Mouse (Mus musculus) liver, embryonic 16.5 days (tissue): ENCODE data around the gene Dennd1b. TPM values are rescaled to one million over a fixed set of nuclear protein-coding genes. Genes with fewer than 3 reads are reported as not detected.

ENCODE experiments used
- ATAC-seq: fragments of 200-750 bp; cut with Nextera tagmentation; 2 replicates; pipeline ENCODE4 v1.8.0; 2017; ENCODE audit warnings: low read depth, mild to moderate bottlenecking, moderate number of reproducible peaks, moderate library complexity
- H3K27ac ChIP-seq: fragments of 300-500 bp; sonication (generic); 2 replicates; pipeline ENCODE4 v1.5.1; 2014; ENCODE audit warnings: mild to moderate bottlenecking, low read length
- H3K27me3 ChIP-seq: fragments of 300-500 bp; sonication (generic); 2 replicates; pipeline ENCODE4 v1.6.1; 2014; ENCODE audit warnings: low read depth, low read length, mixed read lengths; ENCODE audit not compliant: control insufficient read depth, insufficient read depth
- H3K36me3 ChIP-seq: fragments of 300-500 bp; sonication (generic); 2 replicates; pipeline ENCODE4 v1.6.1; 2014; ENCODE audit warnings: mild to moderate bottlenecking; ENCODE audit not compliant: control insufficient read depth, insufficient read depth
- H3K4me1 ChIP-seq: fragments of 300-500 bp; sonication (generic); 2 replicates; pipeline ENCODE4 v1.6.1; 2014; ENCODE audit warnings: low read depth, low read length, mixed read lengths; ENCODE audit not compliant: control insufficient read depth
- H3K4me2 ChIP-seq: fragments of 300-500 bp; sonication (generic); 2 replicates; pipeline ENCODE4 v1.6.1; 2014; ENCODE audit warnings: low read depth, low read length, mixed read lengths
- H3K4me3 ChIP-seq: fragments of 300-500 bp; sonication (generic); 2 replicates; pipeline ENCODE4 v1.5.1; 2014; ENCODE audit warnings: low read depth, mild to moderate bottlenecking, low read length
- H3K9ac ChIP-seq: fragments of 300-500 bp; sonication (generic); 2 replicates; pipeline ENCODE4 v1.6.1; 2014; ENCODE audit warnings: low read depth, low read length
- H3K9me3 ChIP-seq: fragments of 300-500 bp; sonication (generic); replicated peaks from 2 replicates; pipeline ENCODE4 v1.6.1; 2016; ENCODE audit warnings: low read length; ENCODE audit not compliant: control insufficient read depth
- WGBS: fragments of 180-500 bp; shearing (Covaris S2); extraction: QIAGEN DNeasy Blood & Tissue Kit; methylation state at CpG from one replicate; pipeline ENCODE4 v1.1.7; 2014; ENCODE audit not compliant: insufficient replicate concordance; 5-methylcytosine and 5-hydroxymethylcytosine counted together
- polyA plus RNA-seq: library from polyadenylated mRNA; unstranded; fragments of >200 nt; fragmentation: Nextera tagmentation; extraction: Ambion mirVana; gene quantifications from 2 replicates; pipeline ENCODE4 v1.2.1, GENCODE M21; 2015

Gene Dennd1b
- polyA plus RNA-seq, 1 experiment from 2014 or later, result 1.8 TPM

DNA sequence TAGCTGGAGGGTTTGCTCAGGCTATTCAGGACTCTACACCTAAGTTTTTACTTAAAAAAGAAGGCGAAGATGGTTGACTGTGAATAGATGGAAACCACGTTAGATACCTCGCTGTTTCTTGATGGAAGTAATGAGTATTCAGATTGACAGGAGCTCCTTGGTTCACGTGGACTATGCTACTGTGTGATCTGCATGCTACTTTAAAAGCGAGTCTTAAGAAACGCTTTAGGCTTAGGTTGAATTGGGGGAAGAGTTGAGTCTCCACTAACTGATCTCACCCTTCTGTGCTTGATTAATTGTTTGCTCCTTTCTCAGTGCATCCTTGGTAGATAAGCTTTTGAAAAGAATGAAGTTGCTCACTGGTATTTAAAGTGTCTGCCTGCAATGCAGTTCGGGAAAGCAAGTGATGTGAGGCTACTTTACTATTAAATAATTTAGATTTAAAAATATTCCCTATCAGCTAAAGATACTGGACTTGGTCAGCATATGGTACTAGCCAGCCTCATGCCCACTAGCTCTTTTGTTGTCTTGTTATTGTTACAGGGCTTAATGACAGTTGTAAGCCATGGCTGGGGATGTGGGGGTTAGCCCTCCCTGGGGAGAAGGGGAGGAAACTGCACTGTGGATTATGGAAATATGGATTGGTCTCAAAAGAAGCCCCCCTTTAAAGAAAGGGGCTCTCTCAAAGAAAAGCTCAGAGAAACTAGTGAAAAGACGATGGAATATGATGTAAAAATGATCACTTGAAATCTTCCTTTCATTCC lies 62.8 kb downstream of the Dennd1b start:
- WGBS, result 64% methylated on average over 8 of the region's 8 CpGs
- Histone ChIP-seq H3K36me3 (no peaks in the 10 kb centered on the region), H3K27me3 (no peaks in the 10 kb centered on the region)

DNA sequence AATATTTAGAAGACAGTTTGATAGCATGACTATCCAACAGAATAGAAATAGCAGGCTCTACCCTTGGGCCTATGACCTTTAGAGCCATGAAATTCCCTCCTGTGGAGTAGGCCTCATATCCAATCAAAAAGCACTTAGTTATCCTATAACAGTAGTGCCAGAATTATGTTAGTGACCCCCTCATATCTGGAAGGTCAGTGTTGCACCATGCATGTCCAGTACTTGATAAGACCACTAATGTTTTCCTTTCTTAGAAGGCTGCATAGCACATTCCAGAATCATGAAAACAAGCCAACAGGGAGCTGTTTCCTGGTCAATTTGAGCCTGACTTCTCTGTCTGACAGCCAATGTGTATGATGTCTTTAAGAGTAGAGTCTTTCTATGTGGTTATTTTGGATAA lies 66.3 kb downstream of the Dennd1b start:
- H3K36me3 ChIP-seq, result no peaks in the 10 kb centered on the region
- ATAC-seq, result peak; percentile 48
- H3K4me3 ChIP-seq, result no peak overlapping the region
- H3K27ac ChIP-seq, result no peak overlapping the region
- H3K9me3 ChIP-seq, result no peaks in the 10 kb centered on the region
- H3K27me3 ChIP-seq, result no peaks in the 10 kb centered on the region
- no peak overlapping the region for H3K4me2 ChIP-seq
- H3K9ac ChIP-seq, result no peak overlapping the region
- no peaks in the 10 kb centered on the region for H3K4me1 ChIP-seq

More for the DNA sequence above, 62.8 kb downstream of the Dennd1b start:
- H3K4me3 ChIP-seq, result no peak overlapping the region
- H3K4me2 ChIP-seq, result no peak overlapping the region
- no peak overlapping the region for H3K27ac ChIP-seq
- H3K9ac ChIP-seq, result no peak overlapping the region
- no peaks in the 10 kb centered on the region for H3K4me1 ChIP-seq
- no peak for ATAC-seq
- H3K9me3 ChIP-seq, result no peaks in the 10 kb centered on the region

DNA sequence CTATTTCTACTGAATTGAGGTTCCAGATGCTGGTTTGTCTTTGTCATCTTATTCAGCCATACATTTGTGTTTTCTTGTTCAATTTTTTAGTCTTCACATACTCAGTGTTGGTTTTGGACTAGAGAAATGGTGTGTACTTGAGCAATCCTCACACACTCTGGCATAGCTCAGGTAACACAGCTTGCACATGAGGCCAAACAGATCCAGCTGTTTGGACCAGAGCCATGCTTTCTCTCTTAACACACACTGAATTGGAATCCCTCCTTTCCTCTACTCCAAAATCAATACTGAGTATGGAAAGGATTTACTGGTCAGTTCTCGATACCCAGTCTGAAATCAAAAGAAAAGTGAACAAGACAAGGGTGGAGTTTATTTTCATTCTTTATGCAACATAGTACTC lies 69.2 kb downstream of the Dennd1b start:
- H3K4me2 ChIP-seq, result no peak overlapping the region
- no peak overlapping the region for H3K9ac ChIP-seq
- 54% methylated on average over 1 of the region's 1 CpGs for whole genome bisulfite sequencing
- no peak for ATAC-seq
- H3K9me3 ChIP-seq, result no peaks in the 10 kb centered on the region
- H3K36me3 ChIP-seq, result no peaks in the 10 kb centered on the region
- H3K4me1 ChIP-seq, result peaks cover 3% of the 10 kb centered on the region
- no peak overlapping the region for H3K4me3 ChIP-seq
- H3K27ac ChIP-seq, result no peak overlapping the region
- H3K27me3 ChIP-seq, result no peaks in the 10 kb centered on the region

DNA sequence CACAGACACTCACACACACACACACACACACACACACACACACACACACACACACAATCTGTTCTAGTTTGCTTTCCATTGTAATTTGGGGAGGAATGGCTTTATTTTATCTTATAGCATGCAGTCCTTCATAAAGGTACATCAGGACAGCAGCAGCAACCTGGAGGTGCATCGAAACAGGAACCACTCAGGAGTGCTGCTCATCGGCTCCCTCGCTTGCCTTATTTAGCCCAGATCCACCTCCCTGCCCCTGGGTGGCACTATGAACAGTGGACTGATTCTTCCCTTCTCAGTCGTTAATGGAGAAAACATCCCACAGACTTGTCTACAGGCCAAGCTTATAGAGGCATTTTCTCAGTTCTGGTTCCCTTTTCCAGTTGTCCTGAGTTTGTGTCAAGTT lies 71.9 kb downstream of the Dennd1b start:
- 47% methylated on average over 4 of the region's 4 CpGs for WGBS
- Histone ChIP-seq H3K9ac (no peak overlapping the region), H3K27ac (no peak overlapping the region), H3K27me3 (no peaks in the 10 kb centered on the region), H3K36me3 (no peaks in the 10 kb centered on the region), H3K4me2 (no peak overlapping the region), H3K9me3 (no peaks in the 10 kb centered on the region), H3K4me1 (peaks cover 3% of the 10 kb centered on the region), H3K4me3 (no peak overlapping the region)
- no peak for ATAC-seq

DNA sequence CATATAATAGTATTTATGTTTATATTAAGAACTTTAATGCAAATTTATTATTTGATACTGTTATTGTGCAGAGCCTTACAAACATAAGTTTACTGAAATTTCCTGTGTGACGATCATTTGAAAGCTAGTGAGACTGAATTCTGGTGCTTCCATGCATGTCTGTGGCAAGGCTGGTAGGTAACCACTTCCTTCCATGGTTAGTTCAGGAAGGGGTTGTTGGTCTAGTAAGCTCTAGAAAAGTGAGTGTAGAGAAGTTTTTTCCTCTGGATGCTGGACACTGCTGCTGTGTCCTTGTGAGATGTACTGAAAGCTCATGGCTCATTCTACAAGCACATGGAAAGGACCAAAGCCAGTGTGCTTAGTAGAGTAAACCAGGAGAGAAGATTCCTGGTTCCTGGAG lies 73.1 kb downstream of the Dennd1b start:
- no peak overlapping the region for H3K4me2 ChIP-seq
- no peak for ATAC-seq
- H3K4me3 ChIP-seq, result no peak overlapping the region
- no peak overlapping the region for H3K27ac ChIP-seq
- H3K36me3 ChIP-seq, result no peaks in the 10 kb centered on the region
- 37% methylated on average over 1 of the region's 1 CpGs for WGBS
- no peak overlapping the region for H3K9ac ChIP-seq
- no peaks in the 10 kb centered on the region for H3K9me3 ChIP-seq
- H3K27me3 ChIP-seq, result no peaks in the 10 kb centered on the region
- peaks cover 3% of the 10 kb centered on the region for H3K4me1 ChIP-seq

DNA sequence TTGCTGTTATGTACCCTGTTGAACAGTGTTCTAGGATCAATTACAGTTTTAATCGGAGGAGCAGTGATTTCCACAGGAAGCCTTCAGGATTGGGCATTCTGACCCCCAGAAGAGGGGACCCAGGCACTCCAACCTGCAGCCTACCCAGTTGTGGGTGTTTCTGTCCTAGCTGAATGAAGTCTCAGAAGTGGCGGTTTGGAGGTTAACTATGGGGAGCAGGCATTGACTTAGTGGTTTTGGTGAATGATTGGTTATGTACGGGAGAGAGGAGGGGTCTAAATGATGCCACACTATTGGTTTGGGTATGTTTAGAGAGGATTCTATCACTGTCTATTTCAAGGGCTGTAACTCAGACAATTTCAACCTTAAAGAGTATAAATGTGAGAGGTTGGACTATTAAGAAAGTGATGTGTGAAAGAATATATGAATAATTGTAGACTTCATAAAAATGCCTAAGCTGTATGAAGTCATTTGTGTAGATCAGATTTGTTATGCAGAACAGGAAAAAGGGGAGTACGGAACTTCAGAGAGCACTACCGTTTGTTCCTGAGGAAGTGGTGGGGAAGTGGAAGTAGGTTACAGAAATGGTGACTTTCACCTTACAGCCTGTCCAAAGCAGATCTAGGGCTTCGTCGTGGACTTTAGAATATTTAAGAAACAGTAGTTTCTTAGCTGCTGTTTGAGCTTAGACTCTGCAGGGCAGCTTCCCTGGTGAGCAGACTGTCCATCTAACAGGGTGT lies 73.7 kb downstream of the Dennd1b start:
- Histone ChIP-seq H3K4me2 (no peak overlapping the region), H3K36me3 (no peaks in the 10 kb centered on the region), H3K9me3 (no peaks in the 10 kb centered on the region), H3K9ac (no peak overlapping the region), H3K4me3 (no peak overlapping the region), H3K27me3 (no peaks in the 10 kb centered on the region), H3K4me1 (peaks cover 3% of the 10 kb centered on the region), H3K27ac (no peak overlapping the region)
- 27% methylated on average over 7 of the region's 7 CpGs for WGBS
- ATAC-seq, result no peak

DNA sequence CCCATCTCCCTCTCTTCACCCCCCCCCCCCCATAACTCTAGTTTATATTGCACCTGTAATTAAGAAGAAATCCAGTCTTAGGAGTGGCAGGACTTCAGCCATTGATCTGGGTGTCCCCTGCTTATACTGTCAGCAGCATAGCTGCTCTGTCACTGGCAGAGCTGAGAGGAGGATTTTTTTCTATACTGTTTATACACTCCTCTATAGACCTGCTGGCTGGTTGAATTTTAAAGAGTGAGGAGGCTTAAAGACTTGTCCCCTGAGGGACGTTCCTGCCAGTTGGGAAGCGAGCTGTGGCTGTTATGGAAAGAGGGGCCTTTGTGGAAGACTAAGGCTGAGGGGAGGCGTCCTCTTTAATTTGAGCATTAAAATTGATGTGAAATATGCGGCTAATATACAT lies 74.8 kb downstream of the Dennd1b start:
- Histone ChIP-seq H3K9me3 (no peaks in the 10 kb centered on the region), H3K4me3 (no peak overlapping the region), H3K27ac (no peak overlapping the region), H3K9ac (no peak overlapping the region), H3K4me2 (no peak overlapping the region), H3K36me3 (no peaks in the 10 kb centered on the region), H3K27me3 (no peaks in the 10 kb centered on the region), H3K4me1 (peaks cover 3% of the 10 kb centered on the region)
- 69% methylated on average over 4 of the region's 4 CpGs for WGBS
- no peak for ATAC-seq

DNA sequence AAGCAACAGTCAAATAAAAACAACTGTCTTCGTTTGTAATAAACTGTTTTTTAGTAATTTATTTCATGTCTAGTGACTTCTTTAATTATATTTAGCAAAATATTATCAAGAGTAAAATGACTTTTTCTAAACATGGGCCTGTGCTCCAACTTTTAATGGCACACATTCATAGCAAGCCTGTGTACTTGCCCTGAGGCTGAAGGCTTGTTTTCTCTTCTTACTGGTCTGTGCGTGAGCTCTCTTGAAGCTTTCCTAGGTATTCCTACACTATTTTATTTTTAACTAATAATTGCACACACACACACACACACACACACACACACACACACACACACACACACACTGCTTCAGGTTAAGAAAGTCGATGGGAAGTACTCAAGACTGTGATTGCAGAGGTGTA lies 75.4 kb downstream of the Dennd1b start:
- no peak for ATAC-seq
- 60% methylated on average over 3 of the region's 3 CpGs for WGBS
- peaks cover 3% of the 10 kb centered on the region for H3K4me1 ChIP-seq

DNA sequence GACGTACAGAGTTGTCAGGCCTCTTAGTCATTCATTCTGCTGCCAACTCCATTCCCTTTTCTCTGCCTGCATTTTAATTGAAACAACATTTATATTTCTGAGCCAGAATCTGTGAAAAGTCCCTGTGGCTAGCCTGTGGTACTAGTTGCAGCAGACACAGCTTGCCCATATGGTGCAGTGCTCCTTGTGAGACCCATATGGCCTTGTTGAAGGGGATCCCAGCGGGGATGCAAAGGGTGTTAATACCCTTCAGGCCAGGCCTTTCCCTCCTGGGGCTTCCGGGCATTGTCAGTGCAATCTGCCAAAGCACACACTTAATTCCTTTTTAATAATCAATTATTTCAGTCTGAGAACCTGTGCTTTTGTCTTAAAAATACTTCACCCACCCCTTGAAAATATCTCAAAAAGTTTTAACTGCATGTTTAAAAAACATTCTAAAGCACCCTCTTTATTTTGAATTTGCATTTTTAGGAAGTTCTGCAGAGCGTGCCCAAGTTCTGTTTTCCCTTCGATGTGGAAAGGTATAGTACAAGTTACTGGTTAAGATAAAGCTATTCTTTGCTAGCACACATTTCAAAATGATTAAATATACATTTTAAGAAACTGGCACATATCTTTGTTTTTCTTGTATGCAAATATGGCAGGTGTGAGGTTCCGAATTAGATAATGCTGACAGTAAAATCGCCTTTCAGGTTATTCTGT lies 76.4 kb downstream of the Dennd1b start:
- no peaks in the 10 kb centered on the region for H3K36me3 ChIP-seq
- ATAC-seq, result no peak
- no peak overlapping the region for H3K4me2 ChIP-seq
- no peak overlapping the region for H3K4me3 ChIP-seq
- no peaks in the 10 kb centered on the region for H3K9me3 ChIP-seq
- peaks cover 3% of the 10 kb centered on the region for H3K4me1 ChIP-seq
- 62% methylated on average over 7 of the region's 7 CpGs for WGBS
- no peaks in the 10 kb centered on the region for H3K27me3 ChIP-seq
- H3K27ac ChIP-seq, result no peak overlapping the region
- no peak overlapping the region for H3K9ac ChIP-seq

More for the DNA sequence above, 75.4 kb downstream of the Dennd1b start:
- H3K36me3 ChIP-seq, result no peaks in the 10 kb centered on the region
- H3K27me3 ChIP-seq, result no peaks in the 10 kb centered on the region
- H3K9ac ChIP-seq, result no peak overlapping the region
- H3K9me3 ChIP-seq, result no peaks in the 10 kb centered on the region
- H3K4me3 ChIP-seq, result no peak overlapping the region
- no peak overlapping the region for H3K27ac ChIP-seq
- no peak overlapping the region for H3K4me2 ChIP-seq
